Mouse (Mus musculus) adrenal gland, adult 18-20 months (tissue): ENCODE results near the gene Dtl. TPM values are rescaled to one million over a fixed set of nuclear protein-coding genes. Genes with fewer than 3 reads are reported as not detected.

Experiments
- DNase-seq, 2 experiments: peaks; one replicate each; pipeline ENCODE4 v3.0.0; 2021 to 2022; ENCODE audit warnings: low spot score in 2 of 2
- total RNA-seq, 2 experiments: library from RNA; stranded (reverse); gene quantifications; 1 replicate in 1 of 2; 2 replicates in 1 of 2; pipeline ENCODE4 v1.2.3; 2021

Gene Dtl
- total RNA-seq, 2 experiments from 2014 or later = 0.66 to 1.5 TPM

- no peak for DNase-seq
Observed at GRCm38 (mm10) chr1:191581641-191582040, 6.3 kb upstream of the Dtl start.

- DNase-seq = no peak
Observed at GRCm38 (mm10) chr1:191579524-191579923, 4.2 kb upstream of the Dtl start.

GRCm38 (mm10) chr1:191574871-191575457 lies 380 bp downstream of the Dtl start:
- peak in 1 of 2 experiments; percentile 18 for DNase-seq

GRCm38 (mm10) chr1:191573906-191574639 lies 1.3 kb downstream of the Dtl start:
- DNase-seq = no peak

GRCm38 (mm10) chr1:191570415-191570814 lies 4.9 kb downstream of the Dtl start:
- DNase-seq = no peak

- DNase-seq = no peak
Observed at GRCm38 (mm10) chr1:191569625-191570024, 5.7 kb downstream of the Dtl start.

- DNase-seq = no peak
Observed at GRCm38 (mm10) chr1:191567859-191568258, 7.5 kb downstream of the Dtl start.

GRCm38 (mm10) chr1:191562823-191563365 lies 12.4 kb downstream of the Dtl start:
- DNase-seq = peak in 1 of 2 experiments; percentile 36

- no peak for DNase-seq
Observed at GRCm38 (mm10) chr1:191559779-191560178, 15.6 kb downstream of the Dtl start.

GRCm38 (mm10) chr1:191557109-191557508 lies 18.2 kb downstream of the Dtl start:
- DNase-seq = no peak

GRCm38 (mm10) chr1:191550786-191551185 lies 24.6 kb downstream of the Dtl start:
- DNase-seq = no peak

- DNase-seq = no peak
Observed at GRCm38 (mm10) chr1:191543747-191544146, 31.6 kb downstream of the Dtl start.

- no peak for DNase-seq
Observed at GRCm38 (mm10) chr1:191541619-191542018, 33.7 kb downstream of the Dtl start.

GRCm38 (mm10) chr1:191541014-191541413 lies 34.3 kb downstream of the Dtl start:
- DNase-seq = no peak

- DNase-seq = no peak
Observed at GRCm38 (mm10) chr1:191540300-191540699, 35.0 kb downstream of the Dtl start.

- no peak for DNase-seq
Observed at GRCm38 (mm10) chr1:191534896-191535295, 40.4 kb downstream of the Dtl start.

- DNase-seq = no peak
Observed at GRCm38 (mm10) chr1:191531023-191531422, 44.3 kb downstream of the Dtl start.

- no peak for DNase-seq
Observed at GRCm38 (mm10) chr1:191529406-191529805, 45.9 kb downstream of the Dtl start.

GRCm38 (mm10) chr1:191527921-191528612 lies 47.3 kb downstream of the Dtl start:
- no peak for DNase-seq

- no peak for DNase-seq
Observed at GRCm38 (mm10) chr1:191527089-191527488, 48.3 kb downstream of the Dtl start.

GRCm38 (mm10) chr1:191521395-191521794 lies 53.9 kb downstream of the Dtl start:
- no peak for DNase-seq

- no peak for DNase-seq
Observed at GRCm38 (mm10) chr1:191520669-191521068, 54.7 kb downstream of the Dtl start.
